Mouse (Mus musculus): ENCODE measurements at regions not wholly inside any gene's neighbourhood (a gene's known extent, or its start where the extent isn't known, plus 50 kb on each side); places are given as distances from the start of the nearest gene placed in this dataset.
A peak's percentile ranks its signal among the peaks of the same experiment; 100 is the strongest.

GRCm38 (mm10) chr1:149463930-149464329 is 497.2 kb downstream of the Pla2g4a start:
- H3K27me3 ChIP-seq: no peaks in the 10 kb centered on the region
- no peaks in the 10 kb centered on the region for H3K4me1 ChIP-seq
- ATAC-seq (replicated peaks): peak; percentile 55
- H3K4me3 ChIP-seq: no peak overlapping the region
- H3K27ac ChIP-seq (replicated peaks): no peak overlapping the region
- H3K4me2 ChIP-seq (replicated peaks): no peak overlapping the region
- H3K9ac ChIP-seq (replicated peaks): no peak overlapping the region
- H3K36me3 ChIP-seq: no peaks in the 10 kb centered on the region
- no peaks in the 10 kb centered on the region for H3K9me3 ChIP-seq

GRCm38 (mm10) chr1:149449801-149450493 is 511.1 kb downstream of the Pla2g4a start:
- H3K36me3 ChIP-seq: no peaks in the 10 kb centered on the region
- no peak overlapping the region for H3K9ac ChIP-seq (replicated peaks)
- no peaks in the 10 kb centered on the region; the same call in 1 of the 2 replicates for H3K4me1 ChIP-seq
- WGBS: 81% methylated on average over 2 of the region's 2 CpGs
- peak; percentile 51; the same call in 1 of the 2 replicates for ATAC-seq (replicated peaks)
- H3K27ac ChIP-seq (replicated peaks): peak overlapping the region; percentile 40; the same call in 1 of the 2 replicates
- H3K4me2 ChIP-seq (replicated peaks): no peak overlapping the region
- H3K27me3 ChIP-seq: no peaks in the 10 kb centered on the region
- no peaks in the 10 kb centered on the region for H3K9me3 ChIP-seq
- H3K4me3 ChIP-seq: no peak overlapping the region

- Histone ChIP-seq H3K9ac (replicated peaks) (no peak overlapping the region), H3K4me3 (no peak overlapping the region), H3K4me2 (replicated peaks) (no peak overlapping the region), H3K4me1 (no peaks in the 10 kb centered on the region; the same call in 1 of the 2 replicates), H3K36me3 (no peaks in the 10 kb centered on the region), H3K27ac (replicated peaks) (0 out of 2 replicates have a peak overlapping the region, but pooled peaks have one; percentile 19), H3K27me3 (no peaks in the 10 kb centered on the region), H3K9me3 (no peaks in the 10 kb centered on the region)
- no peak for ATAC-seq (replicated peaks)
- 68% methylated on average over 5 of the region's 5 CpGs for WGBS
These were observed 512.6 kb downstream of the Pla2g4a start for GRCm38 (mm10) chr1:149448516-149448915.

GRCm38 (mm10) chr1:149411009-149411408 is 550.1 kb downstream of the Pla2g4a start:
- Histone ChIP-seq H3K4me3 (no peak overlapping the region), H3K9ac (replicated peaks) (no peak overlapping the region), H3K4me2 (replicated peaks) (no peak overlapping the region), H3K4me1 (no peaks in the 10 kb centered on the region), H3K27ac (replicated peaks) (no peak overlapping the region), H3K36me3 (no peaks in the 10 kb centered on the region), H3K9me3 (no peaks in the 10 kb centered on the region), H3K27me3 (no peaks in the 10 kb centered on the region)
- ATAC-seq (replicated peaks): no peak
- WGBS: 70% methylated on average over 1 of the region's 1 CpGs

- Histone ChIP-seq H3K4me2 (replicated peaks) (no peak overlapping the region), H3K27ac (replicated peaks) (no peak overlapping the region), H3K36me3 (no peaks in the 10 kb centered on the region), H3K9me3 (no peaks in the 10 kb centered on the region), H3K27me3 (no peaks in the 10 kb centered on the region), H3K9ac (replicated peaks) (no peak overlapping the region), H3K4me1 (peaks cover 3% of the 10 kb centered on the region; the same call in 1 of the 2 replicates), H3K4me3 (no peak overlapping the region)
- 26% methylated on average over 1 of the region's 1 CpGs for whole genome bisulfite sequencing
- ATAC-seq (replicated peaks): peak; percentile 58
These were observed 555.7 kb downstream of the Pla2g4a start for GRCm38 (mm10) chr1:149405367-149405766.

GRCm38 (mm10) chr1:149388706-149389105 is 572.4 kb downstream of the Pla2g4a start:
- WGBS: 84% methylated on average over 3 of the region's 3 CpGs
- Histone ChIP-seq H3K27ac (replicated peaks) (no peak overlapping the region), H3K9me3 (no peaks in the 10 kb centered on the region), H3K36me3 (no peaks in the 10 kb centered on the region), H3K9ac (replicated peaks) (no peak overlapping the region), H3K4me1 (no peaks in the 10 kb centered on the region), H3K4me2 (replicated peaks) (no peak overlapping the region), H3K27me3 (no peaks in the 10 kb centered on the region), H3K4me3 (no peak overlapping the region)
- no peak for ATAC-seq (replicated peaks)

GRCm38 (mm10) chr1:149351338-149351907 is 609.7 kb downstream of the Pla2g4a start:
- H3K9ac ChIP-seq (replicated peaks): no peak overlapping the region
- H3K27ac ChIP-seq (replicated peaks): no peak overlapping the region
- no peak overlapping the region for H3K4me3 ChIP-seq
- no peaks in the 10 kb centered on the region for H3K27me3 ChIP-seq
- H3K4me2 ChIP-seq (replicated peaks): no peak overlapping the region
- ATAC-seq (replicated peaks): no peak
- H3K4me1 ChIP-seq: no peaks in the 10 kb centered on the region
- H3K36me3 ChIP-seq: no peaks in the 10 kb centered on the region
- no peaks in the 10 kb centered on the region for H3K9me3 ChIP-seq

GRCm38 (mm10) chr1:149347359-149347758 is 613.7 kb downstream of the Pla2g4a start:
- Histone ChIP-seq H3K4me1 (no peaks in the 10 kb centered on the region), H3K9ac (replicated peaks) (no peak overlapping the region), H3K9me3 (no peaks in the 10 kb centered on the region), H3K27ac (replicated peaks) (no peak overlapping the region), H3K4me3 (no peak overlapping the region), H3K27me3 (no peaks in the 10 kb centered on the region), H3K4me2 (replicated peaks) (no peak overlapping the region), H3K36me3 (no peaks in the 10 kb centered on the region)
- ATAC-seq (replicated peaks): no peak
- WGBS: 98% methylated on average over 1 of the region's 1 CpGs

GRCm38 (mm10) chr1:149338158-149338557 is 622.9 kb downstream of the Pla2g4a start:
- Histone ChIP-seq H3K4me1 (no peaks in the 10 kb centered on the region), H3K36me3 (no peaks in the 10 kb centered on the region), H3K27ac (replicated peaks) (no peak overlapping the region), H3K9ac (replicated peaks) (no peak overlapping the region), H3K4me2 (replicated peaks) (no peak overlapping the region), H3K4me3 (no peak overlapping the region), H3K27me3 (no peaks in the 10 kb centered on the region), H3K9me3 (no peaks in the 10 kb centered on the region)
- ATAC-seq (replicated peaks): no peak
- 81% methylated on average over 5 of the region's 5 CpGs for whole genome bisulfite sequencing

GRCm38 (mm10) chr1:149332239-149332638 is 628.9 kb downstream of the Pla2g4a start:
- H3K4me1 ChIP-seq: no peaks in the 10 kb centered on the region
- no peak overlapping the region for H3K27ac ChIP-seq (replicated peaks)
- no peak overlapping the region for H3K4me2 ChIP-seq (replicated peaks)
- no peak overlapping the region for H3K9ac ChIP-seq (replicated peaks)
- no peak overlapping the region for H3K4me3 ChIP-seq
- 29% methylated on average over 3 of the region's 3 CpGs for WGBS
- no peak; the same call in 1 of the 2 replicates for ATAC-seq (replicated peaks)
- no peaks in the 10 kb centered on the region for H3K36me3 ChIP-seq
- no peaks in the 10 kb centered on the region for H3K9me3 ChIP-seq
- no peaks in the 10 kb centered on the region for H3K27me3 ChIP-seq

- WGBS: 63% methylated on average over 3 of the region's 3 CpGs
- Histone ChIP-seq H3K36me3 (no peaks in the 10 kb centered on the region), H3K4me3 (no peak overlapping the region), H3K27ac (replicated peaks) (no peak overlapping the region), H3K27me3 (no peaks in the 10 kb centered on the region), H3K4me2 (replicated peaks) (no peak overlapping the region), H3K9me3 (no peaks in the 10 kb centered on the region), H3K9ac (replicated peaks) (no peak overlapping the region), H3K4me1 (no peaks in the 10 kb centered on the region)
- ATAC-seq (replicated peaks): no peak
These were observed 633.9 kb downstream of the Pla2g4a start for GRCm38 (mm10) chr1:149327171-149327570.

- no peaks in the 10 kb centered on the region for H3K27me3 ChIP-seq
- H3K4me1 ChIP-seq: no peaks in the 10 kb centered on the region
- H3K4me2 ChIP-seq (replicated peaks): no peak overlapping the region
- no peak overlapping the region for H3K9ac ChIP-seq (replicated peaks)
- 67% methylated on average over 1 of the region's 1 CpGs for WGBS
- ATAC-seq (replicated peaks): no peak
- no peaks in the 10 kb centered on the region for H3K36me3 ChIP-seq
- H3K9me3 ChIP-seq: no peaks in the 10 kb centered on the region
- no peak overlapping the region for H3K4me3 ChIP-seq
- no peak overlapping the region for H3K27ac ChIP-seq (replicated peaks)
These were observed 638.0 kb downstream of the Pla2g4a start for GRCm38 (mm10) chr1:149323095-149323494.

- H3K9me3 ChIP-seq: no peaks in the 10 kb centered on the region
- H3K9ac ChIP-seq (replicated peaks): no peak overlapping the region
- WGBS: 98% methylated on average over 1 of the region's 1 CpGs
- no peak for ATAC-seq (replicated peaks)
- no peaks in the 10 kb centered on the region for H3K27me3 ChIP-seq
- no peak overlapping the region for H3K4me2 ChIP-seq (replicated peaks)
- no peak overlapping the region for H3K4me3 ChIP-seq
- H3K4me1 ChIP-seq: no peaks in the 10 kb centered on the region
- no peak overlapping the region for H3K27ac ChIP-seq (replicated peaks)
- H3K36me3 ChIP-seq: no peaks in the 10 kb centered on the region
These were observed 671.4 kb downstream of the Pla2g4a start for GRCm38 (mm10) chr1:149289725-149290124.
